Mouse (Mus musculus) CD4-positive helper T cell, adult 2 months (primary cell): ENCODE results near the gene Gm21992.

Source experiments
- DNase-seq: peaks from one replicate; pipeline ENCODE4 v3.0.0-alpha.2; 2012; ENCODE audit warnings: low read depth, missing footprints, low spot score

Gm21992 gene

GRCm38 (mm10) chr19:4749975-4750374 is 61.4 kb downstream of the Gm21992 start:
- DNase-seq = no peak

- DNase-seq = no peak
These were observed 62.9 kb downstream of the Gm21992 start for GRCm38 (mm10) chr19:4748493-4748892.

- no peak for DNase-seq
These were observed 63.6 kb downstream of the Gm21992 start for GRCm38 (mm10) chr19:4747631-4748312.

- DNase-seq = no peak
These were observed 64.8 kb downstream of the Gm21992 start for GRCm38 (mm10) chr19:4746611-4747010.

- DNase-seq = no peak
These were observed 65.7 kb downstream of the Gm21992 start for GRCm38 (mm10) chr19:4745681-4746080.

- DNase-seq = no peak
These were observed 66.4 kb downstream of the Gm21992 start for GRCm38 (mm10) chr19:4745057-4745456.

GRCm38 (mm10) chr19:4744026-4744425 is 67.4 kb downstream of the Gm21992 start:
- DNase-seq = no peak

GRCm38 (mm10) chr19:4743524-4743923 is 67.9 kb downstream of the Gm21992 start:
- DNase-seq = peak; percentile 43

- no peak for DNase-seq
These were observed 69.2 kb downstream of the Gm21992 start for GRCm38 (mm10) chr19:4742229-4742628.

GRCm38 (mm10) chr19:4741482-4741881 is 69.9 kb downstream of the Gm21992 start:
- DNase-seq = no peak

GRCm38 (mm10) chr19:4739762-4740161 is 71.7 kb downstream of the Gm21992 start:
- no peak for DNase-seq

GRCm38 (mm10) chr19:4739053-4739452 is 72.4 kb downstream of the Gm21992 start:
- no peak for DNase-seq

- DNase-seq = no peak
These were observed 73.5 kb downstream of the Gm21992 start for GRCm38 (mm10) chr19:4737866-4738265.

GRCm38 (mm10) chr19:4733052-4733451 is 78.4 kb downstream of the Gm21992 start:
- no peak for DNase-seq

GRCm38 (mm10) chr19:4729186-4729585 is 82.2 kb downstream of the Gm21992 start:
- no peak for DNase-seq

- DNase-seq = no peak
These were observed 90.7 kb downstream of the Gm21992 start for GRCm38 (mm10) chr19:4720671-4721244.

- DNase-seq = no peak
These were observed 91.3 kb downstream of the Gm21992 start for GRCm38 (mm10) chr19:4720112-4720511.

- DNase-seq = no peak
These were observed 92.1 kb downstream of the Gm21992 start for GRCm38 (mm10) chr19:4719351-4719764.

- DNase-seq = peak; percentile 43
These were observed 92.7 kb downstream of the Gm21992 start for GRCm38 (mm10) chr19:4718716-4719115.

GRCm38 (mm10) chr19:4717281-4717680 is 94.1 kb downstream of the Gm21992 start:
- DNase-seq = no peak

GRCm38 (mm10) chr19:4716756-4717155 is 94.7 kb downstream of the Gm21992 start:
- no peak for DNase-seq

GRCm38 (mm10) chr19:4713886-4714285 is 97.5 kb downstream of the Gm21992 start:
- no peak for DNase-seq

- DNase-seq = no peak
These were observed 98.5 kb downstream of the Gm21992 start for GRCm38 (mm10) chr19:4712781-4713526.
